Mouse (Mus musculus): Measurements from ENCODE around the gene Gcnt4.

DNA sequence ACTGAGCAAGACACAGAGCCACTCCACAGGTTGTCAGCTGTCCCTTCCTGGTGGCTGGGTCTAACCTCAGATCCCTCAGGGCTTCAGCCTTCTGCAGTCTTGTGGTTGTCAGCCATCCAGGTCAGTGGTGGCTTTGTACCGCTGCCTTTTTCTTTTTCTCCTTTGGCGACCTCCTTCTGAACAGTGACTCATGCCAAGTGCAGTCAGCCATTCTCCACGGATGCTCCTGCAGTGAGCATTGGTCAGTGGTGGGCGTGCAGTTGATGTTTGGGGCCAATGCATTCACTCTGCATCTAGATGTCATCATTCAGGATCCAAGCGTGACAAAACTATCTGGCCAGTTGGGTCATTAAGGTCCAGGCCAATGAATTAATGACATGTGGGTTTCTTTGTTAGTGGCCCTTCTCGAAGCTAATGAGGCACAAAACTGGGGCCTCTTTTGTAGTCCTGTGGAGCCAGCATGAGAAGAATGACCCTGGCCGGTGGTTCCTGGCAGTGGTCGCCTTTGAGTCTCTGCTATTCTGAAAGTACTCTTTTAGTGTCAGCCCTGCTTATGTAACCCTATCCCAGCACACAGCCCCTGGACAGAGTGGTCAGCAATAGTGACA lies 4.0 kb downstream of the Gcnt4 start:
- no peak for TF ChIP-seq CTCF (IDR thresholded peaks at IDR 0.05; ENCODE audit: low read depth)
- no peak for TF ChIP-seq EP300 (optimal IDR thresholded peaks at IDR 0.05)
